Mouse (Mus musculus) heart, postnatal 0 days (tissue): ENCODE data around the gene Lmo7. TPM values are rescaled to one million over a fixed set of nuclear protein-coding genes. Genes with fewer than 3 reads are reported as not detected.

Experiments
- ATAC-seq: fragments of 200-750 bp; cut with Nextera tagmentation; 2 replicates; pipeline ENCODE4 v1.8.0; 2017; ENCODE audit warnings: low read depth, moderate number of reproducible peaks, moderate library complexity; ENCODE audit not compliant: insufficient read depth
- DNase-seq: peaks from one replicate; pipeline ENCODE4 v3.0.0-alpha.2; 2016; ENCODE audit warnings: low spot score
- H3K27ac ChIP-seq: fragments of 300-500 bp; sonication (generic); 2 replicates; pipeline ENCODE4 v1.5.1; 2014; ENCODE audit warnings: low read depth, mild to moderate bottlenecking
- H3K27me3 ChIP-seq: fragments of 300-500 bp; sonication (generic); 2 replicates; pipeline ENCODE4 v1.6.1; 2014; ENCODE audit warnings: low read length, mixed read lengths; ENCODE audit not compliant: control insufficient read depth, insufficient read depth
- H3K36me3 ChIP-seq: fragments of 300-500 bp; sonication (generic); replicated peaks from 2 replicates; pipeline ENCODE4 v1.6.1; 2014; ENCODE audit warnings: low read length, mixed read lengths; ENCODE audit not compliant: control insufficient read depth, insufficient read depth
- H3K4me1 ChIP-seq: fragments of 300-500 bp; sonication (generic); 2 replicates; pipeline ENCODE4 v1.6.1; 2014; ENCODE audit warnings: antibody characterized with exemption; ENCODE audit not compliant: control insufficient read depth, insufficient read depth
- H3K4me2 ChIP-seq: fragments of 300-500 bp; sonication (generic); 2 replicates; pipeline ENCODE4 v1.6.1; 2014; ENCODE audit warnings: low read depth, mild to moderate bottlenecking, low read length, moderate library complexity
- H3K4me3 ChIP-seq: fragments of 300-500 bp; sonication (generic); 2 replicates; pipeline ENCODE4 v1.5.1; 2014; ENCODE audit warnings: low read depth, low read length
- H3K9ac ChIP-seq: fragments of 300-500 bp; sonication (generic); replicated peaks from 2 replicates; pipeline ENCODE4 v1.6.1; 2014; ENCODE audit warnings: low read depth, low read length, mixed read lengths
- H3K9me3 ChIP-seq: fragments of 300-500 bp; sonication (generic); replicated peaks from 2 replicates; pipeline ENCODE4 v1.6.1; 2016; ENCODE audit warnings: low read length; ENCODE audit not compliant: control insufficient read depth
- CTCF ChIP-seq: IDR thresholded peaks from 2 replicates; pipeline ENCODE4 v1.5.1; 2016; ENCODE audit warnings: antibody characterized with exemption, control low read depth, low read depth
- EP300 ChIP-seq: IDR thresholded peaks from 2 replicates; pipeline ENCODE4 v1.6.1; 2016; ENCODE audit warnings: antibody characterized with exemption, low read depth
- WGBS: fragments of 180-500 bp; shearing (Covaris S2); extraction: QIAGEN DNeasy Blood & Tissue Kit; methylation state at CpG from one replicate; pipeline ENCODE4 v1.1.7; 2014; 5-methylcytosine and 5-hydroxymethylcytosine counted together
- polyA plus RNA-seq: library from polyadenylated mRNA; unstranded; fragments of >200 nt; fragmentation: Nextera tagmentation; extraction: Ambion mirVana; gene quantifications from 2 replicates; pipeline ENCODE4 v1.2.1, GENCODE M21; 2015
- total RNA-seq: library from RNA; depleted of rRNA; stranded (reverse); fragments of >200 nt; gene quantifications from 2 replicates; pipeline ENCODE4 v1.2.3, GENCODE M21; 2014; ENCODE audit warnings: low replicate concordance

Gene Lmo7
- total and polyA plus RNA-seq, 2 experiments from 2014 or later = 169 to 308 TPM

DNA sequence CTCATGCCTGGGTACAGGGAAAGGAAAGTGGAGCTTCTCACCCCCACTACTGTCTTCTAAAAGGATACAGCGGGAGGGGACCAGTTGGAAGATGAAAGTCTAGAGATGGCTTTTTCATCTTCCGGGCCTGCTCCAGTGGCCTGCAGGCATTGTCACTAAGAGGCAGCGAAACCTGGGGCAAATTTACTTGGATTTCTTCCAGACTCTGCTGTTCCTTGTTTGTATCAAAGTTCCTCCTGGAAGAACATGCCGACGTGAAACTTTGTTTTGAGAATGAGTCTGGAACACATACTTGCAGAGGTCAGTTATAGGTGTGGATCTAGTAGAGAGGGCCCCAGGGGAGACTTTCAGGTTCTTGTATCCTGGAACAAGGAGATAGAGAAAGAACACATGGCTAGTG, 41.6 kb downstream of the Lmo7 start:
- no peak overlapping the region for H3K9ac ChIP-seq
- H3K36me3 ChIP-seq = no peaks in the 10 kb centered on the region
- TF ChIP-seq EP300 (no peak), CTCF (no peak)
- ATAC-seq (no peak), DNase-seq (no peak)
- no peaks in the 10 kb centered on the region for H3K27me3 ChIP-seq
- no peak overlapping the region for H3K4me2 ChIP-seq
- no peak overlapping the region for H3K27ac ChIP-seq
- WGBS = 84% methylated on average over 5 of the region's 5 CpGs
- no peak overlapping the region for H3K4me3 ChIP-seq
- H3K4me1 ChIP-seq = no peaks in the 10 kb centered on the region
- no peaks in the 10 kb centered on the region for H3K9me3 ChIP-seq

DNA sequence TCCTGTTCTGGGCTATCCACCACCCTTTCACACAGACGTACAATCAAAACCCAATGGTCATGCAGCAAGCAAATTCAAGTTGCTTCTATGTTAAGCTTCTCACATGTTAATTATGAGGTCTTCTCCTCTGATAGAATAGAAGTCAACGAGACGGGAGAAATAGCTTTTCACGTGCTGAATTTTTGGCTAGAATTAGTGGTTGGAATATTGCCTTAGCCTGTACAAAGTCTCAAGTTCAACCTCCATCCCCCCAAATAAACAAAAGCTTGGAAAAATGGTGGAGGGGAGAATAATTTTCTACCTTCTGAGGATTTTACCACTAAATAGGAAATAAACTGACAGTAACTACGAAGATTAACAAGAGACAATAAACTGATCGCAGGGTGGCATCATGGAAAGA, 42.0 kb downstream of the Lmo7 start:
- WGBS = 87% methylated on average over 6 of the region's 6 CpGs
- H3K4me2 ChIP-seq = no peak overlapping the region
- no peak overlapping the region for H3K4me3 ChIP-seq
- no peak for ATAC-seq
- no peak overlapping the region for H3K9ac ChIP-seq
- no peaks in the 10 kb centered on the region for H3K27me3 ChIP-seq
- H3K27ac ChIP-seq = no peak overlapping the region
- no peak for DNase-seq
- H3K36me3 ChIP-seq = no peaks in the 10 kb centered on the region
- no peaks in the 10 kb centered on the region for H3K9me3 ChIP-seq
- H3K4me1 ChIP-seq = no peaks in the 10 kb centered on the region
- TF ChIP-seq CTCF = no peak
- TF ChIP-seq EP300 = no peak

- H3K27ac ChIP-seq = no peak overlapping the region
- no peak overlapping the region for H3K4me3 ChIP-seq
- no peak overlapping the region for H3K9ac ChIP-seq
- DNase-seq = no peak
- no peaks in the 10 kb centered on the region for H3K36me3 ChIP-seq
- no peaks in the 10 kb centered on the region for H3K4me1 ChIP-seq
- no peak overlapping the region for H3K4me2 ChIP-seq
- 43% methylated on average over 4 of the region's 4 CpGs for WGBS
- no peak for ATAC-seq
- no peaks in the 10 kb centered on the region for H3K27me3 ChIP-seq
- H3K9me3 ChIP-seq = no peaks in the 10 kb centered on the region
- TF ChIP-seq EP300 (no peak), CTCF (peak; percentile 54)
Measured at GRCm38 (mm10) chr14:101774631-101775030, 44.9 kb downstream of the Lmo7 start.

DNA sequence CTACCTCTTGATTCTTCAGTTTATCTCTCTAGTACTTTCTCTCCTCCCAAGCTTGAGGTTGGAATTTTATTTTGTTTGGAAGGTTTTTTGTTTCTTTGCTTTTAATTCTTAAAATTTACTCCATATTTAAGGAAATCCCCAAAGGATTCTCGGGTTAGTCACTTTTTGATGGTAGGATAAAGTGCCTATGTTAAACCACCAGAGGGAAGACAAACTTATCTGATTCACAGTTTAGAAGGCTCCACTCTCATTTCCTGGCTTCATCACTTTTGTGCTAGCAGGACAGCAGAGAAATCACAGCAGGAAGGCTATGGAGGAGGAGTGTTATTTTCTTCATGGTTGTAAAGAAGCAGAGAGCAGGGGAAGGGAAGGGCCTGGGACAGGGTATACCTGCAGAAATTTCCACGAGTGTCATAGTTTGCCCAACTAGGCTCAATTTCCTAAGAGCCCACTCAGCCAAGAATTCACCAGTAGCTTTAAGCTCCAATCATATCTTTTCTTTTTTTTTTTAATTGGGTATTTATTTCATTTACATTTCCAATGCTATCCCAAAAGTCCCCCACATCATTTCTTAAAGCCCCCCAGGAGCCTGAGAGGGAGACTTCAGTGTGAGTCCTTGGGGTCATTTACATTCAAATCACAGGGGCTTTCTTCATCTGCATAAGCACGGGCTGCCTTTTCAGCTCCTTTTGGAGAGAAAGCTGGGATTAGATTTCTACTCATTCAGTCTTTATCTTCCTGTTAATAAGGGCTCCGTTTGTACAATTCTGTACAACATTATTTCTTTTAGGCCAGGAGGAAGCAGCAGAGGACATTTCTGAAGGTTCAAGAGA, 46.8 kb downstream of the Lmo7 start:
- Histone ChIP-seq H3K27me3 (no peaks in the 10 kb centered on the region), H3K9me3 (no peaks in the 10 kb centered on the region), H3K4me2 (no peak overlapping the region), H3K9ac (no peak overlapping the region), H3K27ac (no peak overlapping the region), H3K4me3 (no peak overlapping the region), H3K36me3 (no peaks in the 10 kb centered on the region), H3K4me1 (no peaks in the 10 kb centered on the region)
- ATAC-seq (no peak), DNase-seq (no peak)
- TF ChIP-seq EP300 (no peak), CTCF (no peak)
- WGBS = 34% methylated on average over 4 of the region's 4 CpGs

GRCm38 (mm10) chr14:101777129-101777493, 47.4 kb downstream of the Lmo7 start:
- TF ChIP-seq CTCF (no peak), EP300 (no peak)
- Histone ChIP-seq H3K27ac (no peak overlapping the region), H3K4me2 (no peak overlapping the region), H3K4me3 (no peak overlapping the region), H3K9me3 (no peaks in the 10 kb centered on the region), H3K36me3 (no peaks in the 10 kb centered on the region), H3K27me3 (no peaks in the 10 kb centered on the region), H3K9ac (no peak overlapping the region), H3K4me1 (no peaks in the 10 kb centered on the region; the same call in 1 of the 2 replicates)
- no peak for DNase-seq
- 64% methylated on average over 3 of the region's 3 CpGs for WGBS
- ATAC-seq = no peak

DNA sequence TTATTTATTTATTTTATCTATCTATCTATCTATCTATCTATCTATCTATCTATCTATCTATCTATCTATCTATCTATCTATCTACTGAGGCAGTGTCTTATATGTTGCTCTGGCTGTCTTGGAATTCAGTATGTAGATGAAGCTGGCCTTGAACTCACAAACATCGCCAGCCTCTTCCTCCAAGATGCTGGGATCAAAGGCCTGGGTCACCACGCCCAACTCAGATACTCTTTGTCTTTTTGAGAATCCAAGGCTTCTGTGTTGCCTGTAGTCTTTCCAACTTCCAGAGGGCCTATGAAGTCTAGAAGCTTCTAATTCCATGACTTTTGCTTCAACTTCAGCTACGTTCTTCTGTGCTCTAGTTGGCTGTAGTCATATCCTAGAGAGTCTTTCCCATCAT, 48.7 kb downstream of the Lmo7 start:
- Histone ChIP-seq H3K4me1 (no peaks in the 10 kb centered on the region; the same call in 1 of the 2 replicates), H3K27ac (no peak overlapping the region), H3K4me2 (no peak overlapping the region), H3K27me3 (no peaks in the 10 kb centered on the region), H3K36me3 (no peaks in the 10 kb centered on the region), H3K9me3 (no peaks in the 10 kb centered on the region), H3K9ac (no peak overlapping the region), H3K4me3 (no peak overlapping the region)
- ATAC-seq (no peak), DNase-seq (no peak)
- WGBS = 92% methylated on average over 3 of the region's 3 CpGs
- TF ChIP-seq EP300 (no peak), CTCF (no peak)
